Mouse (Mus musculus): ENCODE data around the gene Zfp966. TPM values are rescaled to one million over a fixed set of nuclear protein-coding genes. Genes with fewer than 3 reads are reported as not detected.
"Not testable (repeated sequence)": the region's sequence is repeated elsewhere in the genome, so short reads cannot be mapped to it uniquely, and the experiment has no call there.

Zfp966 gene
- 0.15 and 1.5 TPM in 2 replicates for total RNA-seq (2014; rRNA removed; ENCODE audit: low replicate concordance)
- 0.85 and 1.0 TPM in 2 replicates for polyA plus RNA-seq (2015; fragmentation: Nextera tagmentation; extraction: Ambion mirVana)

GRCm38 (mm10) chr2:175931000-175931399 lies at the start of gene Zfp966:
TSS of gene Zfp966 (minus strand) at chr2:175931100.
- H3K36me3 ChIP-seq (replicated peaks; ENCODE audit: control insufficient read depth, insufficient read depth, low read length); DNase-seq (ENCODE audit: low spot score); H3K4me3 ChIP-seq (ENCODE audit: low read depth, low read length); H3K9ac ChIP-seq (replicated peaks; ENCODE audit: low read depth, low read length); H3K4me1 ChIP-seq (ENCODE audit: control insufficient read depth, insufficient read depth); H3K4me2 ChIP-seq (ENCODE audit: low read depth, low read length); H3K27me3 ChIP-seq (ENCODE audit: control insufficient read depth, insufficient read depth, low read length); ATAC-seq (ENCODE audit: insufficient read depth, low read depth); H3K27ac ChIP-seq (ENCODE audit: low read depth); H3K9me3 ChIP-seq (replicated peaks; ENCODE audit: control insufficient read depth, low read length): not testable (repeated sequence)
- WGBS: no CpG with 5 or more reads among the region's 6 CpGs

- not testable (repeated sequence) for H3K4me3 ChIP-seq (ENCODE audit: low read depth, low read length); H3K9ac ChIP-seq (replicated peaks; ENCODE audit: low read depth, low read length); H3K4me2 ChIP-seq (ENCODE audit: low read depth, low read length); H3K27ac ChIP-seq (ENCODE audit: low read depth); H3K4me1 ChIP-seq (ENCODE audit: control insufficient read depth, insufficient read depth); DNase-seq (ENCODE audit: low spot score); H3K9me3 ChIP-seq (replicated peaks; ENCODE audit: control insufficient read depth, low read length); H3K27me3 ChIP-seq (ENCODE audit: control insufficient read depth, insufficient read depth, low read length); ATAC-seq (ENCODE audit: insufficient read depth, low read depth); H3K36me3 ChIP-seq (replicated peaks; ENCODE audit: control insufficient read depth, insufficient read depth, low read length)
- WGBS: no CpG with 5 or more reads among the region's 4 CpGs
Measured at GRCm38 (mm10) chr2:175965031-175965430, 34.1 kb upstream of the Zfp966 start, which contains the start of gene Gm2026. TSS of gene Gm2026 (plus strand) at chr2:175965331.

GRCm38 (mm10) chr2:175869024-175869423 lies 61.9 kb downstream of the Zfp966 start, which contains the start of gene Gm6710:
TSS of gene Gm6710 (plus strand) at chr2:175869219.
- H3K27ac ChIP-seq (ENCODE audit: low read depth); H3K27me3 ChIP-seq (ENCODE audit: control insufficient read depth, insufficient read depth, low read length); H3K4me2 ChIP-seq (ENCODE audit: low read depth, low read length); DNase-seq (ENCODE audit: low spot score); H3K4me1 ChIP-seq (ENCODE audit: control insufficient read depth, insufficient read depth); H3K4me3 ChIP-seq (ENCODE audit: low read depth, low read length); ATAC-seq (ENCODE audit: insufficient read depth, low read depth); H3K36me3 ChIP-seq (replicated peaks; ENCODE audit: control insufficient read depth, insufficient read depth, low read length); H3K9me3 ChIP-seq (replicated peaks; ENCODE audit: control insufficient read depth, low read length); H3K9ac ChIP-seq (replicated peaks; ENCODE audit: low read depth, low read length): not testable (repeated sequence)
- WGBS: no CpG with 5 or more reads among the region's 7 CpGs

Other genes starting within 250 kb of the Zfp966 start
- 15.3 TPM in 1 of 2 replicates, not detected in the other for gene Zfp969, start 227.5 kb downstream of the Zfp966 start, total RNA-seq (2014; rRNA removed; ENCODE audit: low replicate concordance)
- gene Zfp969, start 227.5 kb downstream of the Zfp966 start, polyA plus RNA-seq (2015; fragmentation: Nextera tagmentation; extraction: Ambion mirVana): 25.7 and 28.8 TPM in 2 replicates
- gene Gm2007, start 189.6 kb downstream of the Zfp966 start, total RNA-seq (2014; rRNA removed; ENCODE audit: low replicate concordance): not detected in 2 replicates
- not detected in 2 replicates for gene Gm2007, start 189.6 kb downstream of the Zfp966 start, polyA plus RNA-seq (2015; fragmentation: Nextera tagmentation; extraction: Ambion mirVana)
- gene Gm14288, start 130.0 kb downstream of the Zfp966 start, total RNA-seq (2014; rRNA removed; ENCODE audit: low replicate concordance): 1.6 and 9.9 TPM in 2 replicates
- gene Gm14288, start 130.0 kb downstream of the Zfp966 start, polyA plus RNA-seq (2015; fragmentation: Nextera tagmentation; extraction: Ambion mirVana): 1.8 and 2.3 TPM in 2 replicates
- 5.2 and 19.9 TPM in 2 replicates for gene Gm6710, start 61.9 kb downstream of the Zfp966 start, total RNA-seq (2014; rRNA removed; ENCODE audit: low replicate concordance)
- gene Gm6710, start 61.9 kb downstream of the Zfp966 start, polyA plus RNA-seq (2015; fragmentation: Nextera tagmentation; extraction: Ambion mirVana): 11.2 and 11.7 TPM in 2 replicates
- gene Gm2026, start 34.2 kb upstream of the Zfp966 start, total RNA-seq (2014; rRNA removed; ENCODE audit: low replicate concordance): 0.81 TPM in 1 of 2 replicates, not detected in the other
- 8.9 and 15.5 TPM in 2 replicates for gene Gm2026, start 34.2 kb upstream of the Zfp966 start, polyA plus RNA-seq (2015; fragmentation: Nextera tagmentation; extraction: Ambion mirVana)
- gene Gm2004, start 218.7 kb upstream of the Zfp966 start, total RNA-seq (2014; rRNA removed; ENCODE audit: low replicate concordance): 0.54 TPM in 1 of 2 replicates, not detected in the other
- gene Gm2004, start 218.7 kb upstream of the Zfp966 start, polyA plus RNA-seq (2015; fragmentation: Nextera tagmentation; extraction: Ambion mirVana): 0.37 and 0.56 TPM in 2 replicates